Mouse (Mus musculus): ENCODE measurements at regions not wholly inside any gene's neighbourhood (a gene's known extent, or its start where the extent isn't known, plus 50 kb on each side); places are given as distances from the start of the nearest gene placed in this dataset.

DNA sequence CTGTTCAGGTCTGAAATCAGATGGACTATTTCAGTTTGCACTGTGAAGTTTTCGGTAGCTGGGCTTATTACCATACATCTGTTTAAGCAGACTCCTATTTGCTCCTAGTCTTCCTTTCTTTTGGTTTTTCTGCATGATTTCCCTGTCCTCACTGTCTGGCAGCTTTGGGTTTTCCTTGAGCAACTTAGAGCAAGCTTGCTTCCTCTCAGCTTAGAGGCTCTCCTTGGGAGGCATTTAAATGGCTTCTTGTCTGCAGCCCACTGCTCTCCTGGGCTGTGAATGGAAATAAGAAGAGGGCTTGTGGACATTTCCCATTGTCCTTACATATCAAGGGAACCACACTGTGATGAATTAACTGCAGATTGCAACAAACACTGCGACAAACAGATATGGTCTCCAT is 566.9 kb downstream of the Gbe1 start:
- TF ChIP-seq CTCF (IDR thresholded peaks at IDR 0.05), result no peak
- no peak for TF ChIP-seq EP300 (IDR thresholded peaks at IDR 0.05)
